Mouse (Mus musculus): ENCODE data around the gene Cmbl.

DNA sequence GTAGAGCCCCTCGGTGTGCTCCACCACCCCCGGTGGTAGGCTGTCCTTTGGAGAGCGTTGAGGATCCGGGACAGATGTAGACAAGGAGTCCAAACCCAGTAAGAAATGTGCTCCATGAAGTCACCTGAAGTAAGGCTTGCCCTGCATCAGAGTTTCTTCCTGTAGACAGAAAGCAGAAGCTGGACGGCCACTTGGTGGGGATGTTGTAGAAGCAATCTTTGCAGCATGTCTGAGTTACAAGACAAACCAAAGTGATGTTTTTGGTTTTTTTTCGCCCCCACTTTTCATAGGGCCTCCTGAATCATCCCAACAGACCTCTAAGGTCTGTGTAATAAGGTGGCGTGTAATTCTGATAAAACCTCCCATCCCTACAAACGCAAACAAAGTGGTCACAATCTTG lies 54.3 kb downstream of the Cmbl start:
- TF ChIP-seq CTCF (IDR thresholded peaks at IDR 0.05; ENCODE audit: low read depth, low read length) (no peak), POLR2A (IDR thresholded peaks at IDR 0.05; ENCODE audit: borderline replicate concordance, low read depth, low read length) (no peak)

Data from bone marrow macrophage, adult 2 months (primary cell).